Comparison of ENCODE assay signal across 8 mouse cellular contexts in the genomic region with DNA sequence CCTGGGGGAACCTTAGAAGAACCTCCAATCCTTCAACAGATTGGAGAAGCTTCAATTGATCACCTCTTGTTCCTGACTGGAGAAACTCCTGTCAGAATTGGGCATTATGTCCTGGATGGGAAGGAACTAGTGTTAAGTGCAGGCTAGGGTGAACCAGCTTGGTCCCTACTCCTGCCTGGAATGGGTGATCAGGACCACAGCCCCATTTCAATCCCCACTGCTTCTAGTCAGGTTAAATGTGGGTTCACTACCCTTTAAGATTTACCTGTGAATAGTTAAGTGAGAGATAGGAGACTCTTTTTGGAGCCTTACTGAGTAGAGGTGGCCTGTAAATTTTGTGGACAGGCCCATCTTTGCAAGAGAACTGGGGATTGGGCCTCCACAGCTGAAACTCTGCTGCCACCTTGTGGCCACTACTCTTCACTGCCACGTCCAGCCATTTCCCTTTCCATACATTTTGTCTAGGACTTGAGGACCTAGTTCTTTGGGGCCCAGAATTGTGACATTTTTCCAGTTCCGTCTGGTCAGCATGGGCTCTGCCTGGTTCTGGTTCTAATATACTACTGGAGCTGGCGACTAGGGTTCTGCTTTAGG. TPM values are rescaled to one million over a fixed set of nuclear protein-coding genes. Genes with fewer than 3 reads are reported as not detected.
A peak's percentile ranks its signal among the peaks of the same experiment; 100 is the strongest.
DNase-seq lines count a peak whose midpoint lies in the region; ATAC-seq and TF ChIP-seq lines count a peak whose summit lies in the region.

A gene (minus strand): TSS at position 51 of the 594 bp plus-strand sequence.

- H3K9me3 ChIP-seq in forebrain, postnatal 0 days (ENCODE audit: low read length): no peaks in the 10 kb centered on the region
- no peaks in the 10 kb centered on the region for H3K9me3 ChIP-seq in limb, embryonic 12.5 days

- peak; percentile 84 for DNase-seq in 416B (ENCODE audit: low read depth)
- DNase-seq in MEL-GATA-1-ER (ENCODE audit: extremely low read depth, low read depth): peak; percentile 64
- peak; percentile 84 to 89 for DNase-seq in cerebellum, adult 2 months
- DNase-seq in forebrain, postnatal 0 days: peak; percentile 90
- peak; percentile 63 for DNase-seq in hindlimb bud, embryonic 11.5 days (ENCODE audit: extremely low spot score, low read depth, low spot score)
- DNase-seq in naive thymus-derived CD4-positive, alpha-beta T cell, adult 2 months (ENCODE audit: low read depth): peak; percentile 88
- DNase-seq in testis, postnatal 10 days (ENCODE audit: low spot score): peak; percentile 84

- H3K27ac ChIP-seq in cerebellum, adult 2 months (ENCODE audit: insufficient read depth, low read length): peak within 1 kb of the TSS; percentile 36
- peak within 1 kb of the TSS; percentile 35; the same call in 1 of the 2 replicates for H3K27ac ChIP-seq in forebrain, postnatal 0 days (ENCODE audit: low read depth, low read length)
- H3K27ac ChIP-seq in limb, embryonic 12.5 days: peak within 1 kb of the TSS; percentile 24; the same call in 1 of the 2 replicates

- H3K4me2 ChIP-seq in forebrain, postnatal 0 days (ENCODE audit: low read depth): no peak within 1 kb of the TSS
- no peak within 1 kb of the TSS for H3K4me2 ChIP-seq in limb, embryonic 12.5 days

- no peak within 1 kb of the TSS for H3K4me3 ChIP-seq in cerebellum, adult 2 months (replicated peaks; ENCODE audit: insufficient read depth, low read depth, low read length)
- no peak within 1 kb of the TSS for H3K4me3 ChIP-seq in forebrain, postnatal 0 days (ENCODE audit: low read depth, low read length)
- no peak within 1 kb of the TSS for H3K4me3 ChIP-seq in limb, embryonic 12.5 days (replicated peaks)

- no peak for TF ChIP-seq POLR2A in cerebellum, adult 2 months (IDR thresholded peaks at IDR 0.05; ENCODE audit: borderline replicate concordance, insufficient read depth, low read length)

- H3K9ac ChIP-seq in forebrain, postnatal 0 days: no peak within 1 kb of the TSS
- no peak within 1 kb of the TSS for H3K9ac ChIP-seq in limb, embryonic 12.5 days (replicated peaks)

- H3K27me3 ChIP-seq in cerebellum, adult 2 months (ENCODE audit: control insufficient read depth, insufficient read depth, low read length): no peaks in the 10 kb centered on the region
- H3K27me3 ChIP-seq in forebrain, postnatal 0 days (ENCODE audit: insufficient read depth, low read length): no peaks in the 10 kb centered on the region
- no peaks in the 10 kb centered on the region for H3K27me3 ChIP-seq in limb, embryonic 12.5 days

- peak; percentile 87 for TF ChIP-seq CTCF in cerebellum, adult 2 months (IDR thresholded peaks at IDR 0.05; ENCODE audit: borderline replicate concordance, insufficient read depth, low read depth, low read length)
- TF ChIP-seq CTCF in forebrain, postnatal 0 days (IDR thresholded peaks at IDR 0.05; ENCODE audit: low read depth): peak; percentile 97

- H3K4me1 ChIP-seq in cerebellum, adult 2 months (ENCODE audit: control insufficient read depth, insufficient read depth, low read length): peaks cover 30% of the 10 kb centered on the region
- H3K4me1 ChIP-seq in forebrain, postnatal 0 days (ENCODE audit: insufficient read depth): no peaks in the 10 kb centered on the region
- H3K4me1 ChIP-seq in limb, embryonic 12.5 days (replicated peaks): no peaks in the 10 kb centered on the region

- WGBS in cerebellum, adult 2 months: 4% methylated on average over 3 of the region's 3 CpGs
- 3% methylated on average over 3 of the region's 3 CpGs for WGBS in forebrain, postnatal 0 days
- 8% methylated on average over 3 of the region's 3 CpGs for WGBS in limb, embryonic 12.5 days

- peaks cover 47% of the 10 kb centered on the region for H3K36me3 ChIP-seq in forebrain, postnatal 0 days (ENCODE audit: insufficient read depth)
- H3K36me3 ChIP-seq in limb, embryonic 12.5 days: peaks cover 70% of the 10 kb centered on the region

- ATAC-seq in forebrain, postnatal 0 days: peak; percentile 68; the same call in 1 of the 2 replicates
- no peak for ATAC-seq in limb, embryonic 12.5 days (ENCODE audit: insufficient number of reproducible peaks, insufficient read depth, low FRiP score, low TSS enrichment, low read depth)

RNA-seq across cellular contexts. Expression of the gene that starts here (rescaled TPM):
- polyA plus RNA-seq in cerebellum, adult 2 months (2012; rRNA removed): 8.5 and 10.4 TPM in 2 replicates
- 2.5 and 3.1 TPM in 2 replicates for total RNA-seq in forebrain, postnatal 0 days (2014; rRNA removed)
- 1.5 and 1.7 TPM in 2 replicates for polyA plus RNA-seq in forebrain, postnatal 0 days (2015; fragmentation: Nextera tagmentation; extraction: Ambion mirVana)
- polyA plus RNA-seq in limb, embryonic 12.5 days (2016; fragmentation: Nextera tagmentation; extraction: Ambion mirVana): 2.5 and 3.0 TPM in 2 replicates
